Mouse (Mus musculus) sigmoid colon, adult 10 weeks (tissue): ENCODE data around the gene Cited2. TPM values are rescaled to one million over a fixed set of nuclear protein-coding genes. Genes with fewer than 3 reads are reported as not detected.

ENCODE experiments used
- polyA plus RNA-seq: library from polyadenylated mRNA; stranded (reverse); fragments of 350-450 nt; fragmentation: Illumina TruSeq; extraction: RNeasy Lipid Tissue Mini Kit (QIAGEN cat#74804); gene quantifications from one replicate; pipeline ENCODE4 v1.2.3, GENCODE M21; 2014; ENCODE audit warnings: low read depth, low replicate concordance

The Cited2 gene
- polyA plus RNA-seq = 169 TPM

DNA sequence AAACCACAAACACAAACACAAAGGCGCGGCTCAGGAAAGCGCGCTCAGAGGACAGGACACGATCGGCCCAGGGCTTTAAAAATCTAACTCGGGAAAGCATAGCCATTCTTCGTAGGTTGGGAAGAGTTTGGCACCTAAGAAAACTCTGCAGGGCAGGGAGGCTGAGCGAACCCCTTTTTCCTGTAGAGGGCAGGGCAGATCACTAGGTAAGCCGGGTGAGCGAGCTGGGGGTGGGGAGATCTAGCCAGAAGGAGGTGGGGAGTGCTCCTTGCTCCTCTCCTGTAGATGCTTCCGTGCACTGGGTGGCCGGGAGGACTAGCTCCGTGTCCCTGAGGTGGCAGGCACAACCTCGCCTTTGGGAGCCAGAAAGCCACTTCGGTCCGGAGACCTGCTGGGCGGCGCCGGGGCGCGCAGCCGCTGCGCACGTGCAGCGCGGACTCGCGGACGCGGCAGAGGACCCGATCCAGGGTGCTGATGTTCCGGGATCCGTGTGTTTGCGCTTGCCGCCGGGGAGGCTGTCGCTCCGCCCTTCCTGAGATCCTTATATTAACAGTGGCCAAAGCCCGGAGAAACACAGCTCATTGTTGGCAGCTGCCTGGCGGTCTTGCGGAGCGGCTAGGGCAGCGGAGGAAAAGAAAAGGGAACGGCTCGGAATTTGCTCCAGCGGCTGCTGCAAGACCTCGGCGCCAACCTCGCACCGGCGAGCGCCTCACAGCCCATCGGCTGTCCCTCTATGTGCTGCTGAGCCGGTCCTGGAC is at the start of gene Cited2:
TSS of gene Cited2 (plus strand) at position 566 of the 758 bp plus-strand sequence.

Other genes starting within 250 kb of the Cited2 start
- gene Txlnb, start 73.0 kb downstream of the Cited2 start, polyA plus RNA-seq = 0.60 TPM
- gene Heca, start 224.8 kb downstream of the Cited2 start, polyA plus RNA-seq = 207 TPM